Mouse (Mus musculus): ENCODE measurements at regions not wholly inside any gene's neighbourhood (a gene's known extent, or its start where the extent isn't known, plus 50 kb on each side); places are given as distances from the start of the nearest gene placed in this dataset.

GRCm38 (mm10) chr1:51644399-51644798, 166.2 kb upstream of the Nabp1 start:
- peak; percentile 35 for DNase-seq (ENCODE audit: low spot score)

DNA sequence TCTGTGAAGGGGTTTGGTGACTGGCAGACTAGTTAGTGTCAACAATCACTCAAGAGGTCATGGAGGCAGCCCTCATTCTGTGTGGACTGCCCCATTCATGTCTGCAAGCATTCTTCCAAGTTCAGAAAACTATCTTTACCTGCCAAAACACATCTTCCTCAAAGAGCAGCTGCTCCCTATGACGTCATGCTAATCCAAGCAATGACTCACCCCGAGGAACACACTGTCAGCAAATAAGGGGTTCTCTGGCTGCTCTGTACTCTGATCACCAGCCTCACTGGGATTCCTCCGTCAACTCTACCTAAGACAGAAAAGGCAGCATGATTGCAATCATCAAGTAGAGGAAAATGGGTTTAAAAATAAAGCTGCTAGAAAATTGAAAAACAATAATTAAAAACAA, 165.4 kb upstream of the Nabp1 start:
- DNase-seq (ENCODE audit: low spot score), result no peak

GRCm38 (mm10) chr1:51638519-51639302, 160.5 kb upstream of the Nabp1 start:
- no peak for DNase-seq (ENCODE audit: low spot score)

- DNase-seq (ENCODE audit: low spot score), result no peak
These were observed 157.8 kb upstream of the Nabp1 start for GRCm38 (mm10) chr1:51635881-51636515.

GRCm38 (mm10) chr1:51633795-51634194, 155.6 kb upstream of the Nabp1 start:
- DNase-seq (ENCODE audit: low spot score), result no peak

GRCm38 (mm10) chr1:51632851-51633250, 154.6 kb upstream of the Nabp1 start:
- no peak for DNase-seq (ENCODE audit: low spot score)

DNA sequence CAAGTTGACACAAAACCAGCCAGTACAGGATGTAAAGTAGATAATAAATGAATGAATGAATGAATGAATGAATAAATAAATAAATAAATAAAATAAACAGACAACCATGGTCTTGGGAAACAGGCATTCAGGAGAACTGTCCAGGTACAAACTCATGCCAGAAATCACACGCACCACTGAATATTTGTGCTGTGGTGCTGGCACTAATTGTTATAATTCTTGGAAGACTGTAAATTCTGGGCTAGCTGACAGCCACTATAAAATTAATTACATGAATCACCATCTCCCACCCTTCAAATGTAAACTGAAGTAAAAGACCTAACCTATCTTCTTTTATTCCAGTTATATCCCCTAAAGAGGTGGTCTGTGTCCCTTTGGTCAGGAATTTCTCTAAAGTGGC, 151.6 kb upstream of the Nabp1 start:
- no peak for DNase-seq (ENCODE audit: low spot score)

GRCm38 (mm10) chr1:51628137-51628793, 150.0 kb upstream of the Nabp1 start:
- DNase-seq (ENCODE audit: low spot score), result no peak

DNA sequence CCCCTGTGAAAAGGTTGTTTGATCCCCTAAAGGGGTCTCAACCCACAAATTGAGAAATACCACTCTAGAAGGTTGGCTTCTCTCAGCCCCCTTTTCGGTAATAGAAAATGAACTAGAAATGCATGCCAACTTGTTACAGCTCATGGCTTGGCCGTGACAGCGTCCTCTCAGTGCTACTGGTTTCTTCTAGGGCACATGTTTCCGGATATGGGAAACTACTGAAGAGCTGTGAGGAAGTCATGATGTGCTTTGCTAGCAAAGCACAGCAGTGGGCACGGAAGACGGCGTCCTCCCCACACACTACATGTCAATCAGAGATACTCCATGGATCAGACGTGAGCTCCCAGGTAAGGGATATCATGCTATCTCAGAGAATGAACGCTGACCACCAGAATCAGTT, 148.1 kb upstream of the Nabp1 start:
- no peak for DNase-seq (ENCODE audit: low spot score)

- DNase-seq (ENCODE audit: low spot score), result no peak
These were observed 146.9 kb upstream of the Nabp1 start for GRCm38 (mm10) chr1:51625079-51625478.

- no peak for DNase-seq (ENCODE audit: low spot score)
These were observed 146.3 kb upstream of the Nabp1 start for GRCm38 (mm10) chr1:51624551-51624950.

DNA sequence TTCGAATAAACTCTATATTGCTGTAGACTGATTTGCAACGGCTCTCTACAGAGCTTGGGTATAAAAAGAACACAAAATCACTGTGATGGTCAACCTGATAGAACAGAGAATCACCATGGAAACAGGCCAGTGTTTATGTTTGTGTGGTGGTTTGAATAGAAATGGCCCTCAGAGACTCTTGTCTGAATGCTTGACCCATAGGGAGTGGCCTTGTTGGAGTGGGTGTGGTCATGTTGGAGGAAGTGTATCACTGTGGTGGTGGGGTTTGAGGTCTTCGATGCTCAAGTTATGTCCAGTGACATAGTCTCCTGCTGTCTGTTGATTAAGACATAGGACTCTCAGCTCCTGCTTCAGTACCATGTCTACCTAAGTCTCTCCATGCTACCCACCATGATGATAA, 144.8 kb upstream of the Nabp1 start:
- no peak for DNase-seq (ENCODE audit: low spot score)

DNA sequence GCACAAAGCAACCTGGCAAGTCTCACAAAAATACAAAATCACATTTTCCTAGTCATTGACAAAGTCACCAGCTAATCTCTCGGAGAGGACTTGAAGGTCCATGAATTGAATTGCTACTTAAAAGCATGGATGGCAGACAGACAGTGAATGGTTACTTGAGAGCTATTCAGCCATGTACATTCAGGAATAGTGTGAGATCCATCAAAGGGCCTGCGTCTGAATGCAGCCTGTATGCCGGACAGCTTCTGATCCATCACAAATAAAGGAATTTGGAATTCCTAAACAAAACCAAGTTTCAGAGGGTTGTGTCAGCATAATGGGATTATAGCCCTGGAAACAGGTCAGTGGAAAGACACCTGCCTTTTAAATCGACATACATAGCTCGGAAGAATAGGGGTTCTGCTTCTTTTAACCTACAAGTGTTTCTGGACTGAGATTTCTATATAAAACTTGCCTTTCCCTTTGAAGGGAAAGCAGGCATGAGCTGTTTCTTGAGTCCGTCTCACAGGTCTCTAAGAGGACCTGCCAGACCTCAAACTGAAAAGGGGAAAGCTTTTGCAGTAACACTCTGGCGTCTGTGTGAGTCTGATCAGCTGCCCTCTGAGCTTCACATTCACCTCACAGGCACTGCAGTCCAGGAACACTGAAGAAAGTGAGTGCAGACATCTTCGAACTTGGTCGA, 144.1 kb upstream of the Nabp1 start:
- DNase-seq (ENCODE audit: low spot score), result no peak

GRCm38 (mm10) chr1:51621062-51621461, 142.8 kb upstream of the Nabp1 start:
- no peak for DNase-seq (ENCODE audit: low spot score)

GRCm38 (mm10) chr1:51617502-51618251, 139.5 kb upstream of the Nabp1 start:
- no peak for DNase-seq (ENCODE audit: low spot score)

GRCm38 (mm10) chr1:51616091-51616490, 137.9 kb upstream of the Nabp1 start:
- no peak for DNase-seq (ENCODE audit: low spot score)

DNA sequence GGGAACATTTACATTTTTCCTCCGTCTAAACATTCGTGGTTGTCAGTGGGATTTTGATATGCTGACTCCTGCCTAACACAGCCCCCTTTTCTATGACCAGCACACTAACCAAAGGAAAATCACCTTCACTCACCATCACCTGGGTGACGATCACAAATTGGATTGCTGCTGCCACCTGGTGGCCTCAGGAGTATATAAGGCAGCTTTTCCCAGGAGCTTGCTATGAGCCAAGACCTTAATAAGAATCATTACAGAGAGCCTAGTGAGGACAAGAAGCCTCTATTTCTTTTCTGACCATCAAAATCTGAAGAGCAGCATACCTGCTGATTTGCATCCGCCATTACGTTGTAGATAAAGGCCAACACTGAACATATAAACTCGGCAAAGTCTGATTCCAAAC, 137.3 kb upstream of the Nabp1 start:
- no peak for DNase-seq (ENCODE audit: low spot score)

GRCm38 (mm10) chr1:51614700-51615099, 136.5 kb upstream of the Nabp1 start:
- DNase-seq (ENCODE audit: low spot score), result no peak

- DNase-seq (ENCODE audit: low spot score), result no peak
These were observed 131.1 kb upstream of the Nabp1 start for GRCm38 (mm10) chr1:51609295-51609694.

DNA sequence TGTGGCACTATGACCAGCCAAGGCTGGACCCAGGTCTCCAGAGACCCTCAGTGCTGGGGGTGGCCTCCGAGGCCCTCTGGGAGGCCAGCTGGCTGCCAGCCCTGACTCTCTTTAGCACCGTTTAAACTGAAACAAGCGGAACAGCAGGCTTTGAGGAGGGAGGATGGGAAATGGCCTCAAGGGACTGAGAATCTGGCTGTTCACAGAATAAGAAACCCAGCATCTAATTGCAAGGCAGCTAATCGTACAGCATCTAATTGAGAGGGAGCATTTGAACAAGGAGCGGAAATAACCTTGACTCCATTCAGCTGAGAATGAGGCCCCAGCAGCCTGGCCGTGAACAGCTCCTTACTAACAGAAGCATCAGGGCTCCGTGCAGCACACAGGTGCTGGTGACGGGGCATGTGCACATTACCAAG, 129.2 kb upstream of the Nabp1 start:
- no peak for DNase-seq (ENCODE audit: low spot score)

DNA sequence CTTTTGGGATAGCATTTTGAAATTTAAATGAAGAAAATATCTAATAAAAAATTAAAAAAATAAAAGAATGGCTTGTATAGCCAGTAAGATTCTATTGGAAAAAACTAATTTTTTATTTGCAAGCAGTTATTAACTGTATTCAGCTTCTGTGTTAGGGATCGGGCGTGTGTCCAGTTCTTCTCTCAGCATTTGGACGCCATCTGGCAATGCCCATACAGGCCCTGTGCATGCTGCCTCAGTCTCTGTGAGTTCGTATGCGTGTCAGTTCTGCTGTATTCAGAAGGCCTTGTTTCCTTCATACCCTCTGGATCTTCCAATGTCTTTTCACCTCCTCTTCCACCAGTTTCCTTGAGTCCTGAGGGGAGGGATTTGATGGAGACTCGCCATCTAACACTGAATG, 123.8 kb upstream of the Nabp1 start:
- DNase-seq (ENCODE audit: low spot score), result no peak

DNA sequence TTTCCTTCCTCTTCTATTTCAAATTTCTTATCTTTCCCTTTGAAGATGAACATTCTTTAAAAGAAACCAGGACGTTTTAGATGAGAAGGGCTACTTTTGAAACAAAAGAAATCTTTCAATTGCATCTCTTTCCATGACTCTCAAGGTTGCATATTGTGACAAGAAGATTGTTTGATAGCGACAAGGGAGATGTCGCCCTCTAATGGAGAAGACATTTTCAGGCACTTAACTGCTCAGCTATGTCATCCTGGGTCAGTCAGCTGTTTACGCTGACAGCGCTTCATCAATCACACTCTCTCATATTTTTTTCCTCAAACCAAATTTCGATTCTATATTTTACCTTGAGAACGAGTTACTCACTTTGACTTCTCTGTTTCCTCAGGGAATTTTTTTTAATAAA, 122.2 kb upstream of the Nabp1 start:
- DNase-seq (ENCODE audit: low spot score), result no peak

Measured in spleen, adult 12 weeks (tissue).